Mouse (Mus musculus) kidney, adult 2 months (tissue): Measurements from ENCODE around the gene Nid1.
"Not testable (repeated sequence)": the region's sequence is repeated elsewhere in the genome, so short reads cannot be mapped to it uniquely, and the experiment has no call there.

Experiments used
- CTCF ChIP-seq: fragments of 200-500 bp; conservative IDR thresholded peaks from 2 replicates; pipeline ENCODE4 v1.5.1; 2011; ENCODE audit warnings: low read depth, mild to moderate bottlenecking, control low read depth, low read length, moderate library complexity, mixed read lengths; ENCODE audit not compliant: insufficient read depth, insufficient read length
- POLR2A ChIP-seq: fragments of 200-500 bp; IDR thresholded peaks from one replicate; pipeline ENCODE4 v1.6.1; 2011; ENCODE audit warnings: low read depth, low read length, control low read depth

GRCm38 (mm10) chr13:13455632-13456492 is 18.5 kb downstream of the Nid1 start:
- not testable (repeated sequence) for TF ChIP-seq CTCF, POLR2A
